8 mouse cellular contexts compared by ENCODE assay signal in genomic region chr17:32829540-32830417, GRCm38 (mm10). TPM values are rescaled to one million over a fixed set of nuclear protein-coding genes. Genes with fewer than 3 reads are reported as not detected.
DNase-seq lines count a peak whose midpoint lies in the region; ATAC-seq lines count a peak whose summit lies in the region.

Gene Zfp799, minus strand, starts transcription at chr17:32830261.

- H3K36me3 ChIP-seq in heart, embryonic 10.5 days, result peaks cover 21% of the 10 kb centered on the region
- H3K36me3 ChIP-seq in kidney, embryonic 15.5 days, result peaks cover 23% of the 10 kb centered on the region

- H3K9me3 ChIP-seq in heart, embryonic 10.5 days, result no peaks in the 10 kb centered on the region
- no peaks in the 10 kb centered on the region for H3K9me3 ChIP-seq in kidney, embryonic 15.5 days (replicated peaks)

- ATAC-seq in erythroblast, adult 5-6 weeks (replicated peaks; ENCODE audit: low FRiP score, poor library complexity, severe bottlenecking), result peak; percentile 87
- peak; percentile 99 for ATAC-seq in kidney, embryonic 15.5 days (replicated peaks; ENCODE audit: low FRiP score)
- ATAC-seq in monocyte, adult 5-6 weeks (replicated peaks; ENCODE audit: insufficient number of reproducible peaks, low FRiP score, low TSS enrichment, poor library complexity, severe bottlenecking), result peak; percentile 99

- H3K4me3 ChIP-seq in heart, embryonic 10.5 days, result peak within 1 kb of the TSS; percentile 73
- H3K4me3 ChIP-seq in kidney, embryonic 15.5 days (replicated peaks), result peak within 1 kb of the TSS; percentile 73

- H3K4me2 ChIP-seq in kidney, embryonic 15.5 days, result peak within 1 kb of the TSS; percentile 64

- peak within 1 kb of the TSS; percentile 95 for H3K27ac ChIP-seq in heart, embryonic 10.5 days
- H3K27ac ChIP-seq in kidney, embryonic 15.5 days, result peak within 1 kb of the TSS; percentile 74

- peak within 1 kb of the TSS; percentile 90 for H3K9ac ChIP-seq in kidney, embryonic 15.5 days

- peaks cover 7% of the 10 kb centered on the region; the same call in 1 of the 2 replicates for H3K4me1 ChIP-seq in heart, embryonic 10.5 days
- peaks cover 12% of the 10 kb centered on the region for H3K4me1 ChIP-seq in kidney, embryonic 15.5 days

- WGBS in heart, embryonic 10.5 days, result 2% methylated on average over 35 of the region's 35 CpGs
- whole genome bisulfite sequencing in kidney, embryonic 15.5 days, result 1% methylated on average over 35 of the region's 35 CpGs

- H3K27me3 ChIP-seq in heart, embryonic 10.5 days (ENCODE audit: insufficient read depth, poor library complexity, severe bottlenecking), result no peaks in the 10 kb centered on the region
- H3K27me3 ChIP-seq in kidney, embryonic 15.5 days, result no peaks in the 10 kb centered on the region

- DNase-seq in A20 (ENCODE audit: low read depth, low spot score), result peak; percentile 75
- peak; percentile 98 for DNase-seq in brain, adult 2 months (ENCODE audit: low read depth, low spot score)
- peak; percentile 94 for DNase-seq in heart, embryonic 10.5 days (ENCODE audit: low spot score)
- DNase-seq in liver, result peak; percentile 64
- peak; percentile 47 to 70 for DNase-seq in spleen, postnatal 4 days (ENCODE audit: low spot score in 2 of 2)

RNA-seq across cellular contexts. Expression of gene Zfp799, which starts in this region (rescaled TPM):
- not detected in 2 replicates for total RNA-seq in erythroblast, adult 5-6 weeks (2015; ENCODE audit: low replicate concordance)
- 0.14 and 2.6 TPM in 2 replicates for total RNA-seq in erythroblast, adult 5-6 weeks (2017; ENCODE audit: low replicate concordance)
- polyA plus RNA-seq in heart, embryonic 10.5 days (2016; fragmentation: Nextera tagmentation; extraction: Ambion mirVana), result 8.5 and 8.7 TPM in 2 replicates
- polyA plus RNA-seq in kidney, embryonic 15.5 days (2015; fragmentation: Nextera tagmentation; extraction: Ambion mirVana), result 15.9 and 17.3 TPM in 2 replicates
- 4.2 to 8.3 TPM (median 6.1 TPM) in 3 replicates for total RNA-seq in monocyte, adult 5-6 weeks (2017)

Comparison
In these comparisons a context has a peak if more than half of its experiments do, and no peak if none do; other contexts are left out.
1. Peak in every context shown above with its lines: DNase-seq, ATAC-seq, H3K4me3 ChIP-seq and H3K27ac ChIP-seq.